Mouse (Mus musculus): ENCODE measurements at regions not wholly inside any gene's neighbourhood (a gene's known extent, or its start where the extent isn't known, plus 50 kb on each side); places are given as distances from the start of the nearest gene placed in this dataset.

- TF ChIP-seq CTCF (IDR thresholded peaks at IDR 0.05; ENCODE audit: insufficient read depth, low read length) (no peak), POLR2A (IDR thresholded peaks at IDR 0.05; ENCODE audit: borderline replicate concordance, extremely low read depth, low read depth, low read length) (no peak)
These were observed 111.9 kb upstream of the Smyd2 start for GRCm38 (mm10) chr1:190034091-190034490.
